Mouse (Mus musculus): ENCODE measurements around the gene Mapk3. TPM values are rescaled to one million over a fixed set of nuclear protein-coding genes. Genes with fewer than 3 reads are reported as not detected.

The Mapk3 gene
- 5.2 and 7.1 TPM in 2 replicates for total RNA-seq (2012; rRNA removed)
- polyA plus RNA-seq (2012; ENCODE audit: insufficient read depth in 1 of 2, insufficient read length in 2 of 2, low read depth in 1 of 2, low replicate concordance in 2 of 2, missing spikeins in 1 of 2), result 10 to 100 TPM in 1 of 2 experiments, not detected in 1; 45.1 TPM

- peaks cover 0 to 2% of the 10 kb centered on the region in 2 experiments; a peak in 2 of 4 replicates for H3K36me3 ChIP-seq (ENCODE audit: control insufficient read depth in 1 of 2, insufficient read depth in 2 of 2, low read length in 2 of 2)
- H3K9me3 ChIP-seq (replicated peaks; ENCODE audit: insufficient read depth, low read length), result no peaks in the 10 kb centered on the region
- no peaks in the 10 kb centered on the region for H3K27me3 ChIP-seq (ENCODE audit: control insufficient read depth in 1 of 2, insufficient read depth in 2 of 2, low read length in 2 of 2)
- no peak within 1 kb of the TSS for H3K27ac ChIP-seq (ENCODE audit: control insufficient read depth, low read depth, low read length)
- H3K79me2 ChIP-seq (ENCODE audit: control insufficient read depth, insufficient read depth, low read length, poor library complexity), result no peaks in the 10 kb centered on the region; the same call in 1 of the 2 replicates
- peak within 1 kb of the TSS; percentile 73 for H3K4me3 ChIP-seq (ENCODE audit: control insufficient read depth in 1 of 2, insufficient read depth in 1 of 2, low read depth in 2 of 2, low read length in 2 of 2)
- DNase-seq (ENCODE audit: low read depth, low spot score), result peak; percentile 94
- peaks cover 3 to 12% of the 10 kb centered on the region in 2 experiments for H3K4me1 ChIP-seq (ENCODE audit: control insufficient read depth in 1 of 2, insufficient read depth in 2 of 2, low read length in 2 of 2)
- H3K9ac ChIP-seq (ENCODE audit: control insufficient read depth, low read depth, low read length, poor library complexity, severe bottlenecking), result peak within 1 kb of the TSS; percentile 66
- no peak for TF ChIP-seq CHD2 (IDR thresholded peaks at IDR 0.05; ENCODE audit: low read length)
- no peak for TF ChIP-seq RAD21 (IDR thresholded peaks at IDR 0.05; ENCODE audit: low read depth, low read length)
- no peak for TF ChIP-seq POLR2AphosphoS5 (IDR thresholded peaks at IDR 0.05; ENCODE audit: borderline replicate concordance, low read depth, low read length)
- no peak for TF ChIP-seq POLR2AphosphoS2 (IDR thresholded peaks at IDR 0.05; ENCODE audit: low read length)
- TF ChIP-seq MYB (IDR thresholded peaks at IDR 0.05; ENCODE audit: low read depth, low read length), result no peak
- no peak for TF ChIP-seq ZNF384 (IDR thresholded peaks at IDR 0.05; ENCODE audit: low read depth, low read length)
- TF ChIP-seq BHLHE40 (IDR thresholded peaks at IDR 0.05; ENCODE audit: borderline replicate concordance, low read depth, low read length), result no peak
- TF ChIP-seq TBP (IDR thresholded peaks at IDR 0.05; ENCODE audit: low read depth, low read length), result no peak
- no peak for TF ChIP-seq MXI1 (IDR thresholded peaks at IDR 0.05; ENCODE audit: low read depth, low read length)
- no peak for TF ChIP-seq TCF12 (IDR thresholded peaks at IDR 0.05; ENCODE audit: low read depth, low read length)
- peak; percentile 90 for TF ChIP-seq USF1 (IDR thresholded peaks at IDR 0.05; ENCODE audit: low read depth, low read length)
- TF ChIP-seq NRF1 (IDR thresholded peaks at IDR 0.05; ENCODE audit: insufficient read depth, low read depth, low read length, poor library complexity, severe bottlenecking), result peak; percentile 64
- peak in 1 of 2 experiments; percentile 11; a peak in 1 of 4 replicates for TF ChIP-seq POLR2A (IDR thresholded peaks at IDR 0.05; ENCODE audit: control insufficient read depth in 1 of 2, insufficient read depth in 1 of 2, low read depth in 1 of 2, low read length in 2 of 2, poor library complexity in 1 of 2)
- no peak for TF ChIP-seq HCFC1 (IDR thresholded peaks at IDR 0.05; ENCODE audit: low read depth, low read length)
- no peak for TF ChIP-seq MEF2A (IDR thresholded peaks at IDR 0.05; ENCODE audit: extremely low read depth, insufficient replicate concordance, low read depth, low read length, poor library complexity, severe bottlenecking)
- no peak for TF ChIP-seq SMC3 (IDR thresholded peaks at IDR 0.05; ENCODE audit: low read depth, low read length)
- TF ChIP-seq GATA1 (IDR thresholded peaks at IDR 0.05; ENCODE audit: low read depth, low read length), result no peak
- no peak for TF ChIP-seq CHD1 (IDR thresholded peaks at IDR 0.05; ENCODE audit: low read depth, low read length)
- peak; percentile 82; the same call in 1 of the 2 replicates for TF ChIP-seq E2F4 (IDR thresholded peaks at IDR 0.05; ENCODE audit: borderline replicate concordance, low read depth, low read length)
- TF ChIP-seq SIN3A (IDR thresholded peaks at IDR 0.05; ENCODE audit: low read length), result peak; percentile 17; the same call in 1 of the 2 replicates
- TF ChIP-seq ELF1 (IDR thresholded peaks at IDR 0.05; ENCODE audit: low read depth, low read length), result no peak
- TF ChIP-seq MYC (IDR thresholded peaks at IDR 0.05; ENCODE audit: low read depth, low read length), result no peak
- TF ChIP-seq EP300 (IDR thresholded peaks at IDR 0.05; ENCODE audit: low read depth in 1 of 2, low read length in 2 of 2), result no peak
- no peak for TF ChIP-seq ETS1 (IDR thresholded peaks at IDR 0.05; ENCODE audit: low read depth, low read length)
- no peak for TF ChIP-seq GABPA (IDR thresholded peaks at IDR 0.05; ENCODE audit: low read depth, low read length)
- TF ChIP-seq NELFE (IDR thresholded peaks at IDR 0.05; ENCODE audit: low read depth, low read length), result no peak
- no peak for TF ChIP-seq KAT2A (conservative IDR thresholded peaks at IDR 0.05; ENCODE audit: low read depth, low read length)
- no peak for TF ChIP-seq ZC3H11A (IDR thresholded peaks at IDR 0.05; ENCODE audit: low read depth, low read length)
- no peak for TF ChIP-seq MAFK (IDR thresholded peaks at IDR 0.05; ENCODE audit: borderline replicate concordance, low read depth, low read length)
- TF ChIP-seq MAX (IDR thresholded peaks at IDR 0.05; ENCODE audit: low read length), result peak; percentile 44; the same call in 1 of the 2 replicates
- TF ChIP-seq ZMIZ1 (IDR thresholded peaks at IDR 0.05; ENCODE audit: low read depth, low read length), result no peak
- no peak for TF ChIP-seq JUND (IDR thresholded peaks at IDR 0.05; ENCODE audit: low read depth, low read length)
- TF ChIP-seq TAL1 (IDR thresholded peaks at IDR 0.05; ENCODE audit: low read length), result no peak
- TF ChIP-seq ZKSCAN1 (IDR thresholded peaks at IDR 0.05; ENCODE audit: low read depth, low read length), result no peak
- no peak for TF ChIP-seq USF2 (IDR thresholded peaks at IDR 0.05; ENCODE audit: borderline replicate concordance in 1 of 2, insufficient read depth in 1 of 2, low read depth in 1 of 2, low read length in 2 of 2)
- TF ChIP-seq RCOR1 (IDR thresholded peaks at IDR 0.05; ENCODE audit: low read depth, low read length), result no peak
These were observed at the start of gene Mapk3 for GRCm38 (mm10) chr7:126759050-126759671. Mapk3 (plus strand) TSS chr7:126759601.

Data from MEL (cell line).